Mouse (Mus musculus): ENCODE measurements around the gene Klra2.
"Not testable (repeated sequence)": the region's sequence is repeated elsewhere in the genome, so short reads cannot be mapped to it uniquely, and the experiment has no call there.

Klra2 gene

GRCm38 (mm10) chr6:131247206-131247605 lies at the start of gene Klra2:
TSS of gene Klra2 (minus strand) at chr6:131247362.
- no peak for DNase-seq (ENCODE audit: low read depth, low spot score)

DNA sequence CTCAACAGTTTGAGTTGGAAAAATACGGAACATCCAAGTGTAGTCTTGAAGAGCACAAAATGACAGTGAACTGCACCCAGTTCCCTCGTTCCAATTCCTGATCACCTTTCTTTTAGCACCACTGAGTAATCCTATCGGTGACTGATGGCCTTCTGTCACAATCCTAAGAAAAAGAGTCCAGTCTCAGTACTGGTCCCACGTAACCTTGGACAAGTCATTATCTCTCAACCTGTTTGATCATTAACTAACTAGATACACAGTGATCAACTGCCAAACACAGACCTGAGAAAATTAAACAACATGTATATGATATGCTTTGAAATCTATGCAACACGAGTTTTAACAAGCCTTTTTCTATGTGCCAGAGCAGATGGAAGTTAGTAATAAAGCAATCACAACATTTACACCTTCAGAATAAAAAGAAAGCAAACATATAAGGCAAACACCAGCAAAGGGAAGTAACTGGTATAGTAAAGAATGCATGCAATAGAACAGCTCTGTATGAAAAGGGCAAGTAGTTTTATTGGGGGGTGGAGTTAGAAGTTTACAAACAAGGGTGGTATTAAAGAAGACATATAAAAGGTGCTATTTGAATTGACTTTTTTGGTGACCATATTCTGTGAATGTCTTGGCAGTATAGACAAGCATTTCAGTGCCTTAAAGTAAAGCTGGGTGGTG lies 47.4 kb upstream of the Klra2 start:
- DNase-seq (ENCODE audit: low read depth, low spot score) = no peak

DNA sequence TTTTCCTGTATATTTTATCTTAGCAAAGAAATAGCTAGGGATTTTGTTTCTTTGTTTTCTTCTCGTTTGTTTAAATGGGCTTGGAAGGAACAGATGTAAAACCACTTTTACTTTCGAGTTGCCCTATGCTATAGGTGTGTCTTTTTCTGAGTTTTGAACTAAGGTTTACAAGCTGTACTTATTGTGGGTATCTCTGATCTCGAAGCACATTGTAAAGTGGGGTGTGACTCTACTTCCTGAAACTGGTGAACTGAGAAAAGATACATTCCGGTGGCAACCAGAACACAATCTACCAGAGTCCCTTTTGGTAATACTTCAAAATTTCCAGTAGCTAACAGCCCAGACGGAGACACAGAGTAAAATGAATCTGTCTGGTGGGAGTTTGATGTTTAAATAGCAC lies 46.8 kb upstream of the Klra2 start:
- DNase-seq (ENCODE audit: low read depth, low spot score) = no peak

DNA sequence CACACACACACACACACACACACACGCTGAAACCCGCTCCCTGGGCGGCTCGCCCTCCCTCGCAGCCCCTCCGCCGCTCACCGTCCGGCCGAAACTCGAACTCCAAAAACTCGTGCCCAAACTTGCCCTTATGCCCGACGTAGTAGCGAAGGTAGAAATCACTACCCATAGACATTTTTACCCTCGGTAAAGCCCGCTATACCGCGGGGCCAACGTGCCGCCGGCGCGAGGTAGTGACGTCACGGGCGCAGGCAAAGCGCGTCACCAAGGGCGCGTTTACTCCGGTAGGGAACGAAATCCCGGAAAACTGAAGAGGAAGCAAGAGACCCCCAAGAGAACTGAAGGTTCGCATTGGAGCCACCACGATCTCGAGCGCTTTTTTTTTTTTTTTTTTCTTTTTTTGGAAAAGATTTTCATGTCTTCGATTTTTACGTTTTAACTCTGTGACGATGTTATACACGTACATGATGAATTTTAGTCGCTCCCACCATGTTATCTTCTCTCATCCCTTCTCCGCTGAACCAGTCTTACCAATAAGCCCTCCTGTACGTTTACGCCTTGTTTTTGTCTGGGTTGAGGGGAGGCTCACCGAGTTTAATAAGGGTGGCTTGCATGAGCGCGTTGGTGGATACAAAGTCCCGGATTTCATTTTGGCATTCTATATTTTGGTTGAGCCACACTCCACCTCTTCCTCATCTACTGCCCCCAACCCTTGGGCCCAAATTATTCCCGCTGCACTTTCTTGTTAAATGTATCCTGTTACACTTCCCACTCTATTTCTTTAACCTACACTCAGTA lies 46.0 kb upstream of the Klra2 start, which contains the start of gene Magohb:
TSS of gene Magohb (minus strand) at position 254 of the 798 bp plus-strand sequence.
- peak; percentile 80 for DNase-seq (ENCODE audit: low read depth, low spot score)

DNA sequence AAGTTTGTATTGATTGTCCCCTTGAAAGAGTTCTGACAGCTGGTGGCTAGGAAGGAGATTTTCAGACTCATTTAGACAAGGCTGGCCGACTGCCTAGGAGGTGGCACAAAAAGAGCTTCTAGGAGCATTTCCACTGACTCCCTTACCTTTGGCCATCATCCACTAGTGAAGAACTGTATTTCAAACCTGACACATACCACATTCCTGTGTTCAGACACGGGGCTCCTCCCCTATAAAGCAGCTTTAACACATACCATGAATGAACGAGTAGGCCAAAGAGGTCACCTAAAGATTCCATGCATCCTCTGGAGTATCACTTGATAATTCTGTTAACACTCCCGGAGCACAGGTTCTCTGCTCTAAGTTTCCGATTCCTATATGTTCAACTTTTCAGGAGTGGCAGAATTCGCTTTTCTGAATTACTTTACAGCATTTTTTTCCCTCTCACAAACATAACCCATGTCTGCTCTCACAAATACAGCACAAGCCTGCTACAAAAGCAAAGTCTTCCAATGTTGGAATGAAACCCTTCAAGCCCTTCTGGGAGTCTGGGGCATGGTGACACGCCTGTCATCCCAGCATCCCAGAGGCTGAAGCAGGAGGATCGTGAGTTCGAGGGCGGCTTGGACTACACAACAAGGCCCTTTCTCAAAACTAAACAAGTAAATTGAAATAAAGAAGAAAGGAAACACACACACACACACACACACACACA lies 45.3 kb upstream of the Klra2 start:
- DNase-seq (ENCODE audit: low read depth, low spot score) = peak; percentile 2

GRCm38 (mm10) chr6:131290430-131290829 lies 43.3 kb upstream of the Klra2 start:
- peak; percentile 5 for DNase-seq (ENCODE audit: low read depth, low spot score)

DNA sequence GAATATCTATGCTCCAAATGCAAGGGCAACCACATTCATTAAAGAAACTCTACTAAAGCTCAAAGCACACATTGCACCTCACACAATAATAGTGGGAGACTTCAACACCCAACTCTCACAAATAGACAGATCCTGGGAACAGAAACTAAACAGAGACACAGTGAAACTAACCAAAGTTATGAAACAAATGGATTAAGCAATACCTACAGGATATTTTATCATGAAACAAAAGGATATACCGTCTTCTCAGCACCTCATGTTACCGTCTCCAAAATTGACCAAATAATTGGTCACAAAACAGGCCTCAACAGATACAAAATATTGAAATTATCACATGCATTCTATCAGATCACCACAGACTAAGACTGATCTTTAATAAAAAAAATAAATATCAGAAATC lies 31.0 kb upstream of the Klra2 start:
- not testable (repeated sequence) for DNase-seq (ENCODE audit: low read depth, low spot score)

- DNase-seq (ENCODE audit: low read depth, low spot score) = no peak
Observed at GRCm38 (mm10) chr6:131276659-131277058, 29.5 kb upstream of the Klra2 start.

DNA sequence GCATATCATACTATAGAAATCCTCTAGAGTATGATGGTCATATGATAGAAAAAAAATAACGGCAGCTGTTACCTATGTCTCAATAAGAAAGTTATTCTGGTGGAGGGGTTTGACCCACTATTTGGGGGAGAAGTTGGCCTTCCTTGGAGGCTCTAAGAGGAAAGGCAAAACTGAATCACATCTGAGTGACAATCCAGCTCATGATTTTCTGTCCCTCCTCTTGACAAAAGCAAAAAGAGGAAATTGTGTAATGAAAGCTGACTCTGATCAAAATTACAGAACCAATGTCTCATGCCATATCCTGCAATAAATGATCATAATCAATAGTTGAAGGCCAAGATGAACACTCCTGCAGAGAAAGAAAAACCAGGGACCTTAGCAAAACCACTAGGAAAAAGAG lies 25.1 kb upstream of the Klra2 start:
- no peak for DNase-seq (ENCODE audit: low read depth, low spot score)

GRCm38 (mm10) chr6:131270312-131270711 lies 23.1 kb upstream of the Klra2 start:
- DNase-seq (ENCODE audit: low read depth, low spot score) = no peak

GRCm38 (mm10) chr6:131269599-131269998 lies 22.4 kb upstream of the Klra2 start:
- DNase-seq (ENCODE audit: low read depth, low spot score) = no peak

GRCm38 (mm10) chr6:131264175-131264574 lies 17.0 kb upstream of the Klra2 start:
- DNase-seq (ENCODE audit: low read depth, low spot score) = no peak

GRCm38 (mm10) chr6:131262778-131263177 lies 15.6 kb upstream of the Klra2 start:
- no peak for DNase-seq (ENCODE audit: low read depth, low spot score)

GRCm38 (mm10) chr6:131262009-131262408 lies 14.8 kb upstream of the Klra2 start:
- DNase-seq (ENCODE audit: low read depth, low spot score) = no peak

DNA sequence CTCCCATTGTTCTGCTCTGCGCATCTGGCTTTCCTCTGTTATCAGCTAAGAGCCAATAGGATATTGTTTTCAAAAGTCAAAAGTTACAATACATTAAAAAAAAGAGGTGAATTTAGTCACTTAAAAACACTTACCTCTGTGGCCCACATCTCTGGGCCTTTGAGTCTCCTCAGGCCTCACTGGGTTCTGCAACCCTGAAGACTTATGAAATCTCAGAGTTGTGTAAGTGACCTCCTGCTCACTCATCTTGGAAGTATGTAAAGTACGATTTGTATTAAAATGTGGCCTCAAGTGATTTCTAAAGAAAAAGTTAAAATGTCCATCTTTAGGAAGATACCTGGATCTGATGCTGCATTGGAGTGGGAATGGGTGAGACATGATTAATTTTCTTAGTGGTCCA lies 2.1 kb downstream of the Klra2 start:
- no peak for DNase-seq (ENCODE audit: low read depth, low spot score)

Measured in embryo, embryonic 11.5 days (tissue).